Mouse (Mus musculus): ENCODE results near the gene Pkd1l2. TPM values are rescaled to one million over a fixed set of nuclear protein-coding genes. Genes with fewer than 3 reads are reported as not detected.

Gene Pkd1l2
- total and polyA plus RNA-seq, 2 experiments from 2014 or later, result under 0.01 to 0.17 TPM

- Histone ChIP-seq H3K4me2 (ENCODE audit: low read depth, low read length, poor library complexity, severe bottlenecking) (no peak overlapping the region), H3K27me3 (ENCODE audit: insufficient read depth, low read length) (no peaks in the 10 kb centered on the region), H3K4me1 (ENCODE audit: insufficient read depth, low read length) (no peaks in the 10 kb centered on the region), H3K9me3 (ENCODE audit: low read length) (no peaks in the 10 kb centered on the region), H3K9ac (replicated peaks; ENCODE audit: low read length, poor library complexity, severe bottlenecking) (no peak overlapping the region), H3K36me3 (ENCODE audit: insufficient read depth, low read length) (no peaks in the 10 kb centered on the region), H3K27ac (ENCODE audit: low read depth, low read length) (no peak overlapping the region), H3K4me3 (ENCODE audit: low read depth, low read length) (no peak overlapping the region)
- DNase-seq (ENCODE audit: low spot score) (peak; percentile 79), ATAC-seq (ENCODE audit: low FRiP score) (no peak)
- TF ChIP-seq CTCF (IDR thresholded peaks at IDR 0.05), result peak; percentile 86
- WGBS, result 15% methylated on average over 4 of the region's 4 CpGs
Observed at GRCm38 (mm10) chr8:116980117-116980516, 102.1 kb downstream of the Pkd1l2 start.

- Histone ChIP-seq H3K9ac (replicated peaks; ENCODE audit: low read length, poor library complexity, severe bottlenecking) (peak within 1 kb of the TSS; percentile 47), H3K4me3 (ENCODE audit: low read depth, low read length) (peak within 1 kb of the TSS; percentile 83), H3K27ac (ENCODE audit: low read depth, low read length) (0 out of 2 replicates have a peak within 1 kb of the TSS, but pooled peaks have one; percentile 38), H3K27me3 (ENCODE audit: insufficient read depth, low read length) (no peaks in the 10 kb centered on the region), H3K36me3 (ENCODE audit: insufficient read depth, low read length) (no peaks in the 10 kb centered on the region), H3K4me2 (ENCODE audit: low read depth, low read length, poor library complexity, severe bottlenecking) (peak within 1 kb of the TSS; percentile 80), H3K4me1 (ENCODE audit: insufficient read depth, low read length) (no peaks in the 10 kb centered on the region), H3K9me3 (ENCODE audit: low read length) (no peaks in the 10 kb centered on the region)
- under 1% methylated on average over 46 of the region's 46 CpGs for WGBS
- ATAC-seq (ENCODE audit: low FRiP score) (peak; percentile 99), DNase-seq (ENCODE audit: low spot score) (peak; percentile 99)
- TF ChIP-seq CTCF (IDR thresholded peaks at IDR 0.05), result peak; percentile 51; the same call in 1 of the 2 replicates
Observed at GRCm38 (mm10) chr8:116978631-116979256, 103.5 kb downstream of the Pkd1l2 start, which contains the start of gene 1700030J22Rik. Gene 1700030J22Rik, minus strand, starts transcription at chr8:116978959.

- H3K27me3 ChIP-seq (ENCODE audit: insufficient read depth, low read length), result no peaks in the 10 kb centered on the region
- no peak for TF ChIP-seq CTCF (IDR thresholded peaks at IDR 0.05)
- H3K4me3 ChIP-seq (ENCODE audit: low read depth, low read length), result peak overlapping the region; percentile 83
- ATAC-seq (ENCODE audit: low FRiP score) (no peak), DNase-seq (ENCODE audit: low spot score) (no peak)
- H3K9ac ChIP-seq (replicated peaks; ENCODE audit: low read length, poor library complexity, severe bottlenecking), result peak overlapping the region; percentile 47
- peak overlapping the region; percentile 80 for H3K4me2 ChIP-seq (ENCODE audit: low read depth, low read length, poor library complexity, severe bottlenecking)
- WGBS, result 32% methylated on average over 8 of the region's 8 CpGs
- H3K4me1 ChIP-seq (ENCODE audit: insufficient read depth, low read length), result no peaks in the 10 kb centered on the region
- H3K27ac ChIP-seq (ENCODE audit: low read depth, low read length), result 0 out of 2 replicates have a peak overlapping the region, but pooled peaks have one; percentile 38
- H3K9me3 ChIP-seq (ENCODE audit: low read length), result no peaks in the 10 kb centered on the region
- no peaks in the 10 kb centered on the region; the same call in 1 of the 2 replicates for H3K36me3 ChIP-seq (ENCODE audit: insufficient read depth, low read length)
Observed at GRCm38 (mm10) chr8:116978052-116978451, 104.2 kb downstream of the Pkd1l2 start.

GRCm38 (mm10) chr8:116975606-116976005 is 106.6 kb downstream of the Pkd1l2 start:
- H3K27me3 ChIP-seq (ENCODE audit: insufficient read depth, low read length), result no peaks in the 10 kb centered on the region
- H3K4me3 ChIP-seq (ENCODE audit: low read depth, low read length), result no peak overlapping the region
- H3K4me2 ChIP-seq (ENCODE audit: low read depth, low read length, poor library complexity, severe bottlenecking), result no peak overlapping the region
- no peak overlapping the region for H3K9ac ChIP-seq (replicated peaks; ENCODE audit: low read length, poor library complexity, severe bottlenecking)
- TF ChIP-seq CTCF (IDR thresholded peaks at IDR 0.05), result no peak
- no peak overlapping the region for H3K27ac ChIP-seq (ENCODE audit: low read depth, low read length)
- no peak for DNase-seq (ENCODE audit: low spot score)
- ATAC-seq (ENCODE audit: low FRiP score), result no peak
- no peaks in the 10 kb centered on the region for H3K4me1 ChIP-seq (ENCODE audit: insufficient read depth, low read length)
- peaks cover under 1% of the 10 kb centered on the region; the same call in 1 of the 2 replicates for H3K36me3 ChIP-seq (ENCODE audit: insufficient read depth, low read length)
- WGBS, result 68% methylated on average over 5 of the region's 5 CpGs
- no peaks in the 10 kb centered on the region for H3K9me3 ChIP-seq (ENCODE audit: low read length)

- H3K4me2 ChIP-seq (ENCODE audit: low read depth, low read length, poor library complexity, severe bottlenecking), result no peak overlapping the region
- no peak for ATAC-seq (ENCODE audit: low FRiP score)
- H3K36me3 ChIP-seq (ENCODE audit: insufficient read depth, low read length), result peaks cover 4% of the 10 kb centered on the region; the same call in 1 of the 2 replicates
- H3K9ac ChIP-seq (replicated peaks; ENCODE audit: low read length, poor library complexity, severe bottlenecking), result no peak overlapping the region
- no peaks in the 10 kb centered on the region for H3K27me3 ChIP-seq (ENCODE audit: insufficient read depth, low read length)
- WGBS, result 39% methylated on average over 5 of the region's 5 CpGs
- H3K4me3 ChIP-seq (ENCODE audit: low read depth, low read length), result no peak overlapping the region
- DNase-seq (ENCODE audit: low spot score), result no peak
- no peak for TF ChIP-seq CTCF (IDR thresholded peaks at IDR 0.05)
- H3K27ac ChIP-seq (ENCODE audit: low read depth, low read length), result no peak overlapping the region
- no peaks in the 10 kb centered on the region for H3K4me1 ChIP-seq (ENCODE audit: insufficient read depth, low read length)
- H3K9me3 ChIP-seq (ENCODE audit: low read length), result no peaks in the 10 kb centered on the region
Observed at GRCm38 (mm10) chr8:116975066-116975465, 107.2 kb downstream of the Pkd1l2 start.

- Histone ChIP-seq H3K36me3 (ENCODE audit: insufficient read depth, low read length) (peaks cover 4% of the 10 kb centered on the region; the same call in 1 of the 2 replicates), H3K9ac (replicated peaks; ENCODE audit: low read length, poor library complexity, severe bottlenecking) (no peak overlapping the region), H3K9me3 (ENCODE audit: low read length) (no peaks in the 10 kb centered on the region), H3K27ac (ENCODE audit: low read depth, low read length) (no peak overlapping the region), H3K4me1 (ENCODE audit: insufficient read depth, low read length) (no peaks in the 10 kb centered on the region), H3K4me3 (ENCODE audit: low read depth, low read length) (no peak overlapping the region), H3K27me3 (ENCODE audit: insufficient read depth, low read length) (no peaks in the 10 kb centered on the region), H3K4me2 (ENCODE audit: low read depth, low read length, poor library complexity, severe bottlenecking) (no peak overlapping the region)
- 86% methylated on average over 6 of the region's 6 CpGs for WGBS
- no peak for ATAC-seq (ENCODE audit: low FRiP score)
- DNase-seq (ENCODE audit: low spot score), result no peak
- TF ChIP-seq CTCF (IDR thresholded peaks at IDR 0.05), result no peak
Observed at GRCm38 (mm10) chr8:116969531-116969930, 112.7 kb downstream of the Pkd1l2 start.
